Mouse (Mus musculus) testis, adult 2 months (tissue): ENCODE measurements around the gene Gm525. TPM values are rescaled to one million over a fixed set of nuclear protein-coding genes. Genes with fewer than 3 reads are reported as not detected.
A peak's percentile ranks its signal among the peaks of the same experiment; 100 is the strongest.
"Not testable (repeated sequence)": the region's sequence is repeated elsewhere in the genome, so short reads cannot be mapped to it uniquely, and the experiment has no call there.

Experiments
- H3K27ac ChIP-seq: fragments of 200-500 bp; 2 replicates; pipeline ENCODE4 v1.5.1; 2012; ENCODE audit warnings: low read depth, low read length; ENCODE audit not compliant: control insufficient read depth, insufficient read depth
- H3K27me3 ChIP-seq: fragments of 200-500 bp; 2 replicates; pipeline ENCODE4 v1.6.1; 2012; ENCODE audit warnings: mild to moderate bottlenecking, low read length, moderate library complexity; ENCODE audit not compliant: control insufficient read depth, insufficient read depth
- H3K36me3 ChIP-seq: fragments of 200-500 bp; 2 replicates; pipeline ENCODE4 v1.6.1; 2012; ENCODE audit warnings: mild to moderate bottlenecking, low read length; ENCODE audit not compliant: control insufficient read depth, insufficient read depth
- H3K4me1 ChIP-seq: fragments of 200-500 bp; 2 replicates; pipeline ENCODE4 v1.6.1; 2012; ENCODE audit warnings: low read length; ENCODE audit not compliant: control insufficient read depth, insufficient read depth
- H3K4me3 ChIP-seq: fragments of 200-500 bp; 2 replicates; pipeline ENCODE4 v1.5.1; 2012; ENCODE audit warnings: low read depth, mild to moderate bottlenecking, low read length, moderate library complexity, mixed read lengths; ENCODE audit not compliant: control insufficient read depth
- CTCF ChIP-seq: fragments of 200-500 bp; IDR thresholded peaks from 2 replicates; pipeline ENCODE4 v1.5.1; 2012; ENCODE audit warnings: low read depth, mild to moderate bottlenecking, inconsistent platforms, low read length, moderate library complexity; ENCODE audit not compliant: control insufficient read depth, insufficient read depth, insufficient replicate concordance
- POLR2A ChIP-seq: fragments of 200-500 bp; IDR thresholded peaks from 2 replicates; pipeline ENCODE4 v1.6.1; 2012; ENCODE audit warnings: low read depth, mild to moderate bottlenecking, inconsistent platforms, low read length, moderate library complexity; ENCODE audit not compliant: control insufficient read depth
- polyA plus RNA-seq: library from polyadenylated mRNA; depleted of rRNA; stranded (reverse); fragments of >200 nt; gene quantifications from 2 replicates; pipeline ENCODE4 v1.2.3, GENCODE M21; 2012

Gene Gm525
- polyA plus RNA-seq, 1 experiment, result 17.4 TPM

- Histone ChIP-seq H3K4me3 (no peak overlapping the region), H3K27ac (no peak overlapping the region), H3K27me3 (no peaks in the 10 kb centered on the region), H3K4me1 (no peaks in the 10 kb centered on the region), H3K36me3 (no peaks in the 10 kb centered on the region)
- TF ChIP-seq POLR2A (no peak), CTCF (0 out of 2 replicates have a peak, but pooled peaks have one; percentile 22)
Observed at GRCm38 (mm10) chr11:89069303-89069702, 4.3 kb upstream of the Gm525 start.

- Histone ChIP-seq H3K27ac (no peak overlapping the region), H3K36me3 (no peaks in the 10 kb centered on the region), H3K27me3 (no peaks in the 10 kb centered on the region), H3K4me3 (no peak overlapping the region), H3K4me1 (peaks cover 2% of the 10 kb centered on the region; the same call in 1 of the 2 replicates)
- no peak for TF ChIP-seq CTCF
- TF ChIP-seq POLR2A, result no peak
Observed at GRCm38 (mm10) chr11:89071522-89071921, 2.1 kb upstream of the Gm525 start.

- no peak for TF ChIP-seq CTCF
- no peak for TF ChIP-seq POLR2A
- H3K27ac ChIP-seq, result no peak overlapping the region
- no peaks in the 10 kb centered on the region for H3K27me3 ChIP-seq
- peaks cover 2% of the 10 kb centered on the region; the same call in 1 of the 2 replicates for H3K4me1 ChIP-seq
- H3K4me3 ChIP-seq, result peak overlapping the region; percentile 2; the same call in 1 of the 2 replicates
- no peaks in the 10 kb centered on the region for H3K36me3 ChIP-seq
Observed at GRCm38 (mm10) chr11:89074783-89075413, 1.3 kb downstream of the Gm525 start.

GRCm38 (mm10) chr11:89076370-89076821, 2.8 kb downstream of the Gm525 start:
- Histone ChIP-seq H3K27ac (no peak overlapping the region), H3K4me3 (no peak overlapping the region), H3K4me1 (peaks cover 2% of the 10 kb centered on the region; the same call in 1 of the 2 replicates), H3K36me3 (no peaks in the 10 kb centered on the region), H3K27me3 (no peaks in the 10 kb centered on the region)
- no peak for TF ChIP-seq CTCF
- no peak for TF ChIP-seq POLR2A

DNA sequence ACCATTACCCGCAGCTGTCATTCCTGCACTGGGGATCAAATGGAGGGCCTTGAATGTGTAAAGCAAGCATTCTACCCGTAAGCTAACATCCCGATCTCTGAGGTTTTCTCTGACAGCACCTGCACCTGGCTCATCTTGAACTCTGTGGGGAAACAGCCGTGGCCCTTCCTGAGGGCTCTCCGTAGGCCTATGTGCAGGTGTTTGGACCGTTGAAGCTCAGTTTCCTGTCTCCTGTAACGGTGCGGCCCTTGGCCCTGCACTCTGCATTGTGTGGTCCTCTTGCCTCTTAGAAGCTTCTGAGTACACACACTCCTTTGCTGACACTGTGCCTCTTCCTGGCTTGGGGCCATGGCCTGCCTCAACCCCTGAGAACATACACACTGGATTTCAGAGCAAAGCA, 4.0 kb downstream of the Gm525 start:
- no peaks in the 10 kb centered on the region for H3K27me3 ChIP-seq
- no peaks in the 10 kb centered on the region for H3K36me3 ChIP-seq
- H3K4me1 ChIP-seq, result peaks cover 2% of the 10 kb centered on the region; the same call in 1 of the 2 replicates
- H3K27ac ChIP-seq, result no peak overlapping the region
- TF ChIP-seq POLR2A, result no peak
- TF ChIP-seq CTCF, result no peak
- H3K4me3 ChIP-seq, result no peak overlapping the region

- no peaks in the 10 kb centered on the region for H3K36me3 ChIP-seq
- H3K27me3 ChIP-seq, result no peaks in the 10 kb centered on the region
- H3K27ac ChIP-seq, result no peak overlapping the region
- H3K4me1 ChIP-seq, result peaks cover 2% of the 10 kb centered on the region; the same call in 1 of the 2 replicates
- H3K4me3 ChIP-seq, result no peak overlapping the region
- TF ChIP-seq CTCF, result no peak
- no peak for TF ChIP-seq POLR2A
Observed at GRCm38 (mm10) chr11:89078305-89078704, 4.7 kb downstream of the Gm525 start.

DNA sequence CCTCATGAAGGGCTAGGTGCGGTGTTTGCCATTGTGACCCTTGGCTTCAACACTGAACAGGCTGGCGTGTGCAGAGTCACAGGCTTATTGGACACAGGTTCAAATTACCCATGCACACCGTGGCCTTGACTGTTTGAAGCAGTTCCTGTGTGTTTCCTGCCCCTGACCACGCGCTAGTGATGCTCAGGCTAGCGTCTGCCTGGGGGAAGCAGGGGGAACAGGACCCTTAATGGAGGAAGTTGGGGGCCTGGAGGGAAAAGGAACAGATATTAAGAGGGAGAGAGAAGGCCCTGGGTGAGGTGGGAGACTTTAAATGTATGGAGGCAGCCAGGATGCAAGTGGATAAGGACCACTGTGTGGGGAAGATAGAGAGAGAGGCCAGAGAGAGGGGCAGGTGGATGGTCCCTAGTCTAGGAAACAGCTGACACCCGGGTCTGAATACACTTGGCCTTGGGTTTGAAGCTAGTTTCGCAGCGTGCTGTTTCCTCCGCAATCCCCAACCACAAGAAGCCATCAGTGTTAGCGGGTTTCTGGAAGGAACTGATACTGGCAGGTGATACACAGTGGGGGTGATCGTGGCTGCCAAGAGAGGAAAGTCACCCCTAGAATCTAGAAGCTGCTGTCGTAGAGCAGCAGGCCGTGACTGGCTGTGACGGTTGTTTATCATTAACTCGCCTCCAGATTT, 5.5 kb downstream of the Gm525 start:
- Histone ChIP-seq H3K4me1 (peaks cover 2% of the 10 kb centered on the region; the same call in 1 of the 2 replicates), H3K27ac (no peak overlapping the region), H3K27me3 (no peaks in the 10 kb centered on the region), H3K4me3 (no peak overlapping the region), H3K36me3 (no peaks in the 10 kb centered on the region)
- no peak for TF ChIP-seq POLR2A
- TF ChIP-seq CTCF, result no peak

DNA sequence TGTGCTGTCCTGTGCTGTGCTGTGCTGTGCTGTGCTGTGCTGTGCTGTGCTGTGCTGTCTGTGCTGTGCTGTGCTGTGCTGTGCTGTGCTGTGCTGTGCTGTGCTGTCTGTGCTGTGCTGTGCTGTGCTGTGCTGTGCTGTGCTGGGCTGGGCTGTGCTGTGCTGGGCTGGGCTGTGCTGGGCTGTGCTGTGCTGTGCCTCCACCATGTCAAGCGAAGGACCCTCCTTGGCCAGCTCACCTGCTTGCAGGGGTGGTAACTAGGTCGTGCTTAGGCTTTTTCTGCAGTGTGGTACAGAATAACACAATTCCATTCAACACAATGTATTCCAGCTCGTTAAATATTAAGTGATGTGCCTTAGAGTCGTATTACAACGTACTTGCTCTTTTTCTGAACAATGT, 8.3 kb downstream of the Gm525 start:
- H3K27ac ChIP-seq, H3K4me1 ChIP-seq, H3K27me3 ChIP-seq, H3K36me3 ChIP-seq, H3K4me3 ChIP-seq: not testable (repeated sequence)

DNA sequence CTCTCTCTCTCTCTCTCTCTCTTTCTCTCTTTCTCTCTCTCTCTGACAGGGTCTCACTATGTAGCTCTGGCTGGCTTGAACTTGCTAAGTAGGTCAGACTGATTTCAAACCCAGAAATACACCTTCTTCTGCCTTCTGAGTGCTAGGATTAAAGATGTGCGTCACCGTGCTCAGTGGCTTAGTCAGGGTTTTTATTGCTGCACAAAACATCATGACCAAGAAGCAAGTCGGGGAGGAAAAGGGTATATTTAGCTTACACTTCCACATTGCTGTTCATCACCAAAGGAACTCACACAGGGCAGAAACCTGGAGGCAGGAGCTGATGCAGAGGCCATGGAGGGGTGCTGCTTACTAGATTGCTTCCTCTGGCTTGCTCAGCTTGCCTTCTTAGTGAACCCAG, 9.1 kb downstream of the Gm525 start:
- not testable (repeated sequence) for H3K36me3 ChIP-seq, H3K27me3 ChIP-seq, H3K4me1 ChIP-seq, H3K4me3 ChIP-seq, H3K27ac ChIP-seq
